Mouse (Mus musculus) adrenal gland, postnatal 4 days (tissue): ENCODE measurements around the gene Prmt7. TPM values are rescaled to one million over a fixed set of nuclear protein-coding genes. Genes with fewer than 3 reads are reported as not detected.

ENCODE experiments used
- DNase-seq, 2 experiments: peaks; one replicate each; pipeline ENCODE4 v3.0.0; 2021 to 2022; ENCODE audit warnings: low spot score in 2 of 2, mixed read lengths in 2 of 2
- total RNA-seq, 2 experiments: library from RNA; stranded (reverse); gene quantifications; 2 replicates each; pipeline ENCODE4 v1.2.3; 2021

Gene Prmt7
- total RNA-seq, 2 experiments from 2014 or later = 28.2 to 29.8 TPM

DNA sequence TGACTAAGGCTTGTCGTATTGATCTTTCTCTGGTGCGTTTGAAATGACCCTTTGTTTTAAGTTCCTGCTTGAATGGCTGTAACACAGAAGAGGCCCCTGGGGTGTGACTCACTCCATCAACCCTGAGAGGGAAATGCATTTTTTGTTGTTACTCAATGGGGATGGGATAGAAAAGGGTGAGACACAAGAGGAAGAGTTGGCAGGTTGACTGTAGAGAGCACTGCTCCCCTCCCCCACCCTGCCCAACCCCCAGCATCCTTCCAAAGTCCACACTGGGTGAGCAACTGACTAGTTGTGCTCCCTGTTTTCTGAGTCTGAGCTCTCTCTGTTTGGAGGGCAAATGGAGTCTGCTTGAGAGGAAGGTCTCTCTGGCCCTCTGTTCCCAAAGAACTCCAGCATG lies 76.7 kb downstream of the Prmt7 start:
- no peak for DNase-seq

DNA sequence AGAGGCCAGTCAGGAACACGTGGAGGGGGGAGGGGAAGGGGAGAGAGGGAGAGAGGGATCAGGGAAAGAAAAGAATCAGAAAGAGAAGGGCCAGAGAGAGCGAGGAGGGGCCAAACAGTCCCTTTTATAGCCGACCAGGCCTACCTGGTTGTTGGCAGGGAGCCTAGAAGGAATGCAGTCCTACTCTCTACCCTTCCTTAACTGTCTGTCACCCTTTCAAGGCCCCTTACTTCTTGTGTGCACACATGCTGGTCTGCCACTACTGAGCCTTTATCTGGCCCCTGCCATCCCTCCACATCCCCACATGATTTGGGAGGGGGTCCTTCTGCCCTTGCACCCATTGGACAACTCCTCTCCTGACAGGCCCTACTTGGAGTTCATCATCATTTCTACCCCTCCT lies 78.0 kb downstream of the Prmt7 start:
- DNase-seq = no peak

DNA sequence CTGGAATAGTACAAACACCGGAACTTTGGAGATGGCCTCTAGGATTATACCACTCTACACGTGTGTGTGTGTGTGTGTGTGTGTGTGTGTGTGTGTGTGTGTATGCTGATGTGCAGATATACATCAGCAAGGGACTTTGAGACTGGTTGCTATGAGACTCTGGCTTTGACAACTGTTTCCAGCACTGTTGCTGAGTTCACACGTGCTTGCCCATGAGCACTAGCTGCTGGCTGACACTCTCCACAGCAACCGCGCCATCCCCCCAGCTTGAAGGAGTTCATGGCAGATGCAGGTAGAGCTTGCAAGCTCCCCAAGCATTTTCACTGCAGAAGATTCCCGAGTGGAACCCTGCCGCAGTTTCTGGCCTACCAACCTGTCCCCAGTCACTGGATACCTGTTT lies 78.7 kb downstream of the Prmt7 start:
- DNase-seq = no peak

DNA sequence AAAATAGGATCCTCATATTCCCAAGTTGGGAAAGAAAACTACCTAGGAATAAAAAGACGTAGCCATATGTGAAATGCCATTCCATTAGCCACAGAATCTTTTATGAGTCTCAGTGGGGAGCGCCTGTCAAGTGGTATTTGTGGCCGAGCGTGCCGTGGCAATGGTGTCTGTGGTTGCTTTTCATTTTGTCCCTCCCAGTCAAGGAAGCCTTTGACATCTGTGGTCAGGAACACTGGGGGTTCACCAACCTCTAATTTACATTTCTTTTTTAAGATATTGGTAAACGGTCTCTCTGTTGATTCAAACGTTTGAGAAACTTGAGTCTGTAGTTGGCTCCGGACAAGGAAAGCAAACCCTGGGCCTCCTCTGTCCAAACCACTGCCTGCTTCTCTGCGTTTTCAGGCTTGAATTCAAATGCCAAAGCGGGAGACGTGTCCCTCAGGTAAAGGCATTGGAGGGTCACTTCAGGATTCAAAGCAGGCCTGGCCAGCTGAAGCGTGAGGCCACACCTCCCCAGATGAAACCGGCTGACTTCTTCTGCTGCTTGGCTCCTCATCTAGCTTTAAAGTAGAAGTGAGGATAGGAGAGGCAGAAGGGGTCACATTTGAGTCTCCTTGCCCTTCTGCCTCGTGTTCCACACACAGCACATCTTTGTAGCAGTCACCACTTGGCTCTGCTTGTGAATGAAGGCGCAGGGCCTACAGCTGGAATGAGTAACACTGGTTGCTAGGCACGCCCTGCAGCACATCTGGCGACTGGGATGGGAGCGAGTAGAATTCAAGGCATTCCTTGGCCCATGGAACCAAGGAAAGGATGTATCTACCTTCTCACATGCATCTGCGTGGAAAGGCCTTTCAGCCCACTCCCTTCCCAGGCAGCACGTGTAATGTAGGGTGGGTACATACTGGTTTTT lies 82.0 kb downstream of the Prmt7 start:
- no peak for DNase-seq

DNA sequence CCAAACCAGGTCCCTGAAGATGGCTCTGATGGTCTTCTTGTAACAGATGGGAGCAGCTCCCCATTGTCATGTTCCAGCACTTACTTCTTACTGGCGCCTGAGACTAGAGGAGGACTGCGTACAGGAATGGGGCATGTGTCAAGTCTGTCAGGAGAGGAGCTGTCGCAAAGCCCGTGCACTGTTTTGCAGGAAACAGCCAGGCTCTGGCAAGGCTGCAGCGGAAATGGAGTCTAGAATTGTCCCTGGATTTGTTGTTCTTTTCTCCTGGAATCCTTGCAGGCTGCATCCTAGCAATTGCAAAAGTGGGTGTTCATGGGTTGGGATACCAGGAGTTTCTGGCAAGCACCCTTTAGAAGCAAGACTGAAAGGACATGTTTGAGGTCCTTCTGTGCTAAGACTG lies 87.5 kb downstream of the Prmt7 start:
- no peak for DNase-seq

DNA sequence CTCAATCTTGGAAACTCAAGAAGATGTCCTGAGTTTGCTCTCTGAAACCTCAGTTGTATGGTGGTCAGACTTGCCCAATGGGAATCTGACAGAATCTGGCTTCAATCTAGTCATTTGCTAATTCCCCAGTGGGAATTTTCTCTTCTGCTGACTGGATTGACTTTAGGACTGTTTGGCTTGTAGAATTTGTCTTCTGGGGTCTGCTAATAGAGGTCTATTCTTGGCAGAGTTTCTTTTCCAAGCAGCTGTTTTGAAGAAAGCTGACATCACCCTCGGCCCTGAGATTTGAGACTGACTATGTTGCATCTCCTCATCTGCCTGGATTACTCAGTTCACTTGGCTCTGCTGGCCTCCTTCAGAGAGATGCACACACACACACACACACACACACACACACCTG lies 88.1 kb downstream of the Prmt7 start:
- no peak for DNase-seq

DNA sequence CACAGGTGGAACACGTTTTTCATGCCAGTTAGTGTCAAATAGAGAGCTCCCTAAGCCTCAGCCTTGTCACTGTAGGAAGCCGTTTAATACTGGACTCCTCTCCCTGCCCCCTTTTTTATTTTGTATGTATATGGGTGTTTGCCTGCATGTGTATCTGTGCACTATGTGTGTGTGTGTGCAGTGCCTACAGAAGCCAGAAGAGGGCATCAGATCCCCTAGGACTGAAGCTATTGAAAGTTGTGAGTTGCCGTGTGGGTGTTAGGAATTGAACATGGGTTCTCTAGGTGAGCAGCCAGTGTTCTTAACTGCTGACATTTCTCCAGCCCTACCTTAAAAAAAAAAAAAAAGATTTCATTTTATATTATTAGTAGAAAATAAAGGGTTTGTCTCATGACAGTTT lies 89.0 kb downstream of the Prmt7 start:
- DNase-seq = no peak

DNA sequence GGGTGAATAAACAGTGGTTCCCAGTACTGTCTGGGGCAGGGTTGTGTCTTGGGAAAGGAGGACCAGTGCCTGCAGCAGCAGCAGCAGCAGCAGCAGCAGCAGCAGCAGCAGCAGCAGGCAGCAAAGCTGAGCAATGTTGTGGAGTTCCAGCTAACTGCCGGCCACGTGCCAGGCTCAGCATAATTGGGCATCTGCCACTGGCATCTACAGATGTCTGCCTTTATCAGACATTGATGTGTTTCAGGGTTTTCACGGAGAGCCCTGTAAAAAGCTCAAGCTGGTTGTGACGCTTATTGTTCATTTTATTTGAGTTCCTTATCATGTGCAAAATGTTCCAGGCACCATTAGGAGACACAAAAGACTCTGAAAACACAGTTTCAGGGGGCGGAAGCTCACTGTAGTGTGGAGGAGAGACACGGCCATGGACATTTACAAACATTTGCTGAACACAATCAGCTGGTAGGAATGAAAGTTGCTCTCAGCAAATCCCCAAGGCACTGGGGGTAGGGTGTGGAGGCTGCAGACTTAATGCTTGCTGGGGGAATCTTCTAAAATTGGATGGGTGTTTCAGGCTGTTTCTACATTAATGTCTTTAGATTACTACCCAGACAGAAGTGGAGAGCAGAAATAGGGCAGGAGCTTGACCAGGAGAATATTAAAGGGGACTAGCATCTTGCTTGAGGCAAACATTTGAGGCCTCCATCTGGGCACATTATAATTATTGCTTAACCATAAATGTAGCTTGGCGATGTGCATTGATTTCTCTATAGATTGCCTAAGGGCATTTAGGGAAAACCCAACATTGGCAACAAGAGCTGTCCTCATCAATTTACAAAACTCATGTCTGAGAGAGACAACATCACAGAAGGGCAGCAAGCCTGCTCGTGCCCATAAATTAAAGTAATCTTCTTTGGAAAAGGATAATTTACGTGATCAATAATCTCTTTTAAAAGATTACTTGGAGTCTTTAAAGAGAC lies 90.3 kb downstream of the Prmt7 start:
- DNase-seq = no peak

Other genes starting within 250 kb of the Prmt7 start
- 10 to 100 TPM; 30.9 to 40.2 TPM for gene Slc12a4, start 244.8 kb upstream of the Prmt7 start, total RNA-seq
- not detected for gene Dpep3, start 231.5 kb upstream of the Prmt7 start, total RNA-seq
- 10 to 100 TPM; 15.0 to 15.3 TPM for gene Dus2, start 219.6 kb upstream of the Prmt7 start, total RNA-seq
- not detected for gene Dpep2nb, start 205.0 kb upstream of the Prmt7 start, total RNA-seq
- gene Ddx28, start 199.1 kb upstream of the Prmt7 start, total RNA-seq = 10 to 100 TPM; 15.4 to 16.2 TPM
- 10 to 100 TPM; 52.0 to 52.7 TPM for gene Nfatc3, start 152.1 kb upstream of the Prmt7 start, total RNA-seq
- gene Esrp2, start 74.0 kb upstream of the Prmt7 start, total RNA-seq = 1 to 10 TPM; 7.2 to 8.8 TPM
- gene Pla2g15, start 60.5 kb upstream of the Prmt7 start, total RNA-seq = 10 to 100 TPM; 17.3 to 17.6 TPM
- gene Slc7a6, start 42.1 kb upstream of the Prmt7 start, total RNA-seq = 10 to 100 TPM; 21.0 to 25.3 TPM
- gene Slc7a6os, start within 50 bp of the Prmt7 start, total RNA-seq = 10 to 100 TPM; 34.1 to 38.0 TPM
- gene Smpd3, start 127.1 kb downstream of the Prmt7 start, total RNA-seq = 10 to 100 TPM; 16.4 to 17.0 TPM
- gene Zfp90, start 204.4 kb downstream of the Prmt7 start, total RNA-seq = 10 to 100 TPM; 19.0 to 19.4 TPM